Mouse (Mus musculus) spleen, adult 2 months (tissue): ENCODE data around the gene Kl.

Experiments used
- CTCF ChIP-seq: fragments of 200-500 bp; IDR thresholded peaks from 2 replicates; pipeline ENCODE4 v1.5.1; 2011; ENCODE audit warnings: mild to moderate bottlenecking, inconsistent platforms; ENCODE audit not compliant: insufficient read depth, insufficient read length, insufficient replicate concordance; ENCODE audit errors: extremely low read depth
- POLR2A ChIP-seq: fragments of 200-500 bp; IDR thresholded peaks from 2 replicates; pipeline ENCODE4 v1.6.1; 2011; ENCODE audit warnings: low read depth, low read length, inconsistent platforms

DNA sequence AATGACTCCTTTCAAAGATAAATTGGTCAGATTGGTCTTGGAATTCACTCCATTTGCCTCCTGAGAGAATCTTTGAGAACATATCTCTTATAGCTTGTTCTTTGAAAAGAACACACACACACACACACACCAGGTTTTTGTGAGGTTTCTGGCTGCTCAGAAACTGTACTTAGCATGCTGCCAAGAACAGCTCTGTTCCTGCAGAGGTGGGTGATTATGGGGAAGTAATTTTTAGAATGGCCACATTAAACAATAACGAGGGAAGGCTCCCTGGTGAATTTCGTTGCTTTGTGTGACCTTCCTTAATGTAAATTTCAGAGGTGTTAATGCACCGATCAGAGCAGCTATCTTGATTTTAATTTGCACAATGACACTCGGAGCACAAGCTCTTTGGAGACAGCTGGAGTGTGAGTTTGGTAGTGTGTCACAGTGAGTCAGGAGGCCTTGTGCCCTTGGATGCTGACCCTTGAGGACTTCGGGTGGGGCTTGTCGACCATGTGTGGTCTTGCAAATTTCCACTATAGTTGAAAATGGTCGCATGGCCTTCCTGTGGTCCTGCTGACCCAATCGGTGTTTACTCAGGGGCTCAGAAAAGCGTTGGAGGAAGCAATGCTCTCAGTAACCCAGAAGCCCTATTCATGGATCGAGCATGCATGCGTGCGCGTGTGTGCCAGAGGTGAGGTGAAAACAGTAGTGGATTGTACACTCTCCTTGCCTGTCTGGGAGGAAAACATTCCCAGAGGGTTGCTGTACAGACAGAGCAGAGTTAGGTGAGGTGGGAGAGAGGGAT is 67.8 kb downstream of the Kl start:
- no peak for TF ChIP-seq CTCF
- TF ChIP-seq POLR2A: no peak
